Mouse (Mus musculus) midbrain, embryonic 10.5 days (tissue): ENCODE measurements at regions not wholly inside any gene's neighbourhood (a gene's known extent, or its start where the extent isn't known, plus 50 kb on each side); places are given as distances from the start of the nearest gene placed in this dataset.

ENCODE experiments used
- DNase-seq: peaks from one replicate; pipeline ENCODE4 v3.0.0-alpha.2; 2017; ENCODE audit warnings: low spot score
- H3K27ac ChIP-seq: fragments of 300-500 bp; sonication (generic); replicated peaks from 2 replicates; pipeline ENCODE4 v1.5.1; 2016; ENCODE audit warnings: mild to moderate bottlenecking
- H3K27me3 ChIP-seq: fragments of 300-500 bp; sonication (generic); 2 replicates; pipeline ENCODE4 v1.6.1; 2016; ENCODE audit warnings: low read depth, mild to moderate bottlenecking; ENCODE audit not compliant: poor library complexity, severe bottlenecking
- H3K36me3 ChIP-seq: fragments of 300-500 bp; sonication (generic); 2 replicates; pipeline ENCODE4 v1.6.1; 2016; ENCODE audit warnings: mild to moderate bottlenecking, moderate library complexity
- H3K4me1 ChIP-seq: fragments of 300-500 bp; sonication (generic); 2 replicates; pipeline ENCODE4 v1.6.1; 2016
- H3K4me3 ChIP-seq: fragments of 300-500 bp; sonication (generic); 2 replicates; pipeline ENCODE4 v1.5.1; 2016; ENCODE audit warnings: mild to moderate bottlenecking, moderate library complexity
- H3K9me3 ChIP-seq: fragments of 300-500 bp; sonication (generic); replicated peaks from 2 replicates; pipeline ENCODE4 v1.6.1; 2016; ENCODE audit warnings: mild to moderate bottlenecking
- WGBS: fragments of 180-500 bp; shearing (Covaris S2); methylation state at CpG from one replicate; pipeline ENCODE4 v1.1.7; 2016; 5-methylcytosine and 5-hydroxymethylcytosine counted together

GRCm38 (mm10) chr2:131687449-131687848, 125.4 kb upstream of the Adra1d start:
- no peaks in the 10 kb centered on the region for H3K27me3 ChIP-seq
- no peak for DNase-seq
- 89% methylated on average over 2 of the region's 2 CpGs for WGBS
- no peak overlapping the region for H3K27ac ChIP-seq
- no peaks in the 10 kb centered on the region for H3K4me1 ChIP-seq
- no peaks in the 10 kb centered on the region for H3K9me3 ChIP-seq
- H3K4me3 ChIP-seq = no peak overlapping the region
- no peaks in the 10 kb centered on the region for H3K36me3 ChIP-seq

- WGBS = 79% methylated on average over 2 of the region's 2 CpGs
- no peak for DNase-seq
- H3K27ac ChIP-seq = no peak overlapping the region
- no peaks in the 10 kb centered on the region for H3K9me3 ChIP-seq
- no peak overlapping the region for H3K4me3 ChIP-seq
- H3K36me3 ChIP-seq = no peaks in the 10 kb centered on the region
- H3K27me3 ChIP-seq = no peaks in the 10 kb centered on the region
- no peaks in the 10 kb centered on the region for H3K4me1 ChIP-seq
Measured at GRCm38 (mm10) chr2:131686748-131687147, 124.7 kb upstream of the Adra1d start.

- no peak for DNase-seq
- Histone ChIP-seq H3K27ac (no peak overlapping the region), H3K27me3 (no peaks in the 10 kb centered on the region), H3K4me1 (no peaks in the 10 kb centered on the region), H3K36me3 (no peaks in the 10 kb centered on the region), H3K4me3 (no peak overlapping the region), H3K9me3 (no peaks in the 10 kb centered on the region)
- WGBS = 86% methylated on average over 3 of the region's 3 CpGs
Measured at GRCm38 (mm10) chr2:131685326-131685725, 123.2 kb upstream of the Adra1d start.

- H3K4me1 ChIP-seq = no peaks in the 10 kb centered on the region
- no peak overlapping the region for H3K4me3 ChIP-seq
- H3K36me3 ChIP-seq = no peaks in the 10 kb centered on the region
- WGBS = 86% methylated on average over 2 of the region's 2 CpGs
- no peaks in the 10 kb centered on the region for H3K9me3 ChIP-seq
- no peak overlapping the region for H3K27ac ChIP-seq
- H3K27me3 ChIP-seq = no peaks in the 10 kb centered on the region
- DNase-seq = no peak
Measured at GRCm38 (mm10) chr2:131683734-131684133, 121.7 kb upstream of the Adra1d start.

- Histone ChIP-seq H3K4me1 (no peaks in the 10 kb centered on the region), H3K27ac (no peak overlapping the region), H3K4me3 (no peak overlapping the region), H3K27me3 (no peaks in the 10 kb centered on the region), H3K9me3 (no peaks in the 10 kb centered on the region), H3K36me3 (no peaks in the 10 kb centered on the region)
- whole genome bisulfite sequencing = 81% methylated on average over 2 of the region's 2 CpGs
- no peak for DNase-seq
Measured at GRCm38 (mm10) chr2:131678484-131678883, 116.4 kb upstream of the Adra1d start.

- no peak for DNase-seq
- no peaks in the 10 kb centered on the region for H3K36me3 ChIP-seq
- H3K27me3 ChIP-seq = no peaks in the 10 kb centered on the region
- no peaks in the 10 kb centered on the region for H3K4me1 ChIP-seq
- no peak overlapping the region for H3K4me3 ChIP-seq
- H3K9me3 ChIP-seq = no peaks in the 10 kb centered on the region
- H3K27ac ChIP-seq = no peak overlapping the region
- 79% methylated on average over 1 of the region's 1 CpGs for WGBS
Measured at GRCm38 (mm10) chr2:131676736-131677135, 114.7 kb upstream of the Adra1d start.

GRCm38 (mm10) chr2:131674872-131675271, 112.8 kb upstream of the Adra1d start:
- WGBS = 89% methylated on average over 6 of the region's 6 CpGs
- no peak for DNase-seq
- Histone ChIP-seq H3K4me3 (no peak overlapping the region), H3K9me3 (no peaks in the 10 kb centered on the region), H3K4me1 (no peaks in the 10 kb centered on the region), H3K36me3 (no peaks in the 10 kb centered on the region), H3K27me3 (no peaks in the 10 kb centered on the region), H3K27ac (no peak overlapping the region)

- Histone ChIP-seq H3K4me3 (no peak overlapping the region), H3K27ac (no peak overlapping the region), H3K4me1 (no peaks in the 10 kb centered on the region), H3K27me3 (no peaks in the 10 kb centered on the region), H3K9me3 (no peaks in the 10 kb centered on the region), H3K36me3 (no peaks in the 10 kb centered on the region)
- 92% methylated on average over 3 of the region's 3 CpGs for WGBS
- DNase-seq = no peak
Measured at GRCm38 (mm10) chr2:131673351-131673750, 111.3 kb upstream of the Adra1d start.

GRCm38 (mm10) chr2:131672646-131673045, 110.6 kb upstream of the Adra1d start:
- H3K4me3 ChIP-seq = no peak overlapping the region
- no peaks in the 10 kb centered on the region for H3K27me3 ChIP-seq
- DNase-seq = no peak
- no peaks in the 10 kb centered on the region for H3K4me1 ChIP-seq
- WGBS = 85% methylated on average over 1 of the region's 1 CpGs
- no peaks in the 10 kb centered on the region for H3K9me3 ChIP-seq
- H3K36me3 ChIP-seq = no peaks in the 10 kb centered on the region
- no peak overlapping the region for H3K27ac ChIP-seq

GRCm38 (mm10) chr2:131672223-131672622, 110.1 kb upstream of the Adra1d start:
- no peak overlapping the region for H3K4me3 ChIP-seq

GRCm38 (mm10) chr2:131670876-131671275, 108.8 kb upstream of the Adra1d start:
- Histone ChIP-seq H3K9me3 (no peaks in the 10 kb centered on the region), H3K27me3 (no peaks in the 10 kb centered on the region), H3K4me3 (no peak overlapping the region), H3K36me3 (no peaks in the 10 kb centered on the region), H3K27ac (no peak overlapping the region), H3K4me1 (no peaks in the 10 kb centered on the region)
- no peak for DNase-seq

More at GRCm38 (mm10) chr2:131672223-131672622, 110.1 kb upstream of the Adra1d start:
- Histone ChIP-seq H3K4me1 (no peaks in the 10 kb centered on the region), H3K27me3 (no peaks in the 10 kb centered on the region), H3K27ac (no peak overlapping the region), H3K36me3 (no peaks in the 10 kb centered on the region), H3K9me3 (no peaks in the 10 kb centered on the region)
- DNase-seq = no peak
- WGBS = 63% methylated on average over 1 of the region's 1 CpGs

- WGBS = 92% methylated on average over 2 of the region's 2 CpGs
Measured at GRCm38 (mm10) chr2:131667874-131668273, 105.8 kb upstream of the Adra1d start.

GRCm38 (mm10) chr2:131666841-131667364, 104.8 kb upstream of the Adra1d start:
- no peaks in the 10 kb centered on the region for H3K4me1 ChIP-seq
- no peak for DNase-seq
- no peak overlapping the region for H3K27ac ChIP-seq
- no peak overlapping the region for H3K4me3 ChIP-seq
- H3K36me3 ChIP-seq = no peaks in the 10 kb centered on the region
- WGBS = 86% methylated on average over 3 of the region's 3 CpGs
- H3K27me3 ChIP-seq = no peaks in the 10 kb centered on the region
- H3K9me3 ChIP-seq = no peaks in the 10 kb centered on the region

More at GRCm38 (mm10) chr2:131667874-131668273, 105.8 kb upstream of the Adra1d start:
- DNase-seq = no peak
- Histone ChIP-seq H3K4me3 (no peak overlapping the region), H3K36me3 (no peaks in the 10 kb centered on the region), H3K27me3 (no peaks in the 10 kb centered on the region), H3K4me1 (no peaks in the 10 kb centered on the region), H3K9me3 (no peaks in the 10 kb centered on the region), H3K27ac (no peak overlapping the region)

- no peaks in the 10 kb centered on the region for H3K4me1 ChIP-seq
- H3K27ac ChIP-seq = no peak overlapping the region
- WGBS = 78% methylated on average over 3 of the region's 3 CpGs
- H3K9me3 ChIP-seq = no peaks in the 10 kb centered on the region
- no peak overlapping the region for H3K4me3 ChIP-seq
- DNase-seq = no peak
- H3K27me3 ChIP-seq = no peaks in the 10 kb centered on the region
- no peaks in the 10 kb centered on the region for H3K36me3 ChIP-seq
Measured at GRCm38 (mm10) chr2:131664575-131664974, 102.5 kb upstream of the Adra1d start.
